Mouse (Mus musculus): ENCODE data around the gene Olfr584. TPM values are rescaled to one million over a fixed set of nuclear protein-coding genes. Genes with fewer than 3 reads are reported as not detected.

Gene Olfr584
- polyA plus RNA-seq (2012; rRNA removed): not detected in 2 replicates

DNA sequence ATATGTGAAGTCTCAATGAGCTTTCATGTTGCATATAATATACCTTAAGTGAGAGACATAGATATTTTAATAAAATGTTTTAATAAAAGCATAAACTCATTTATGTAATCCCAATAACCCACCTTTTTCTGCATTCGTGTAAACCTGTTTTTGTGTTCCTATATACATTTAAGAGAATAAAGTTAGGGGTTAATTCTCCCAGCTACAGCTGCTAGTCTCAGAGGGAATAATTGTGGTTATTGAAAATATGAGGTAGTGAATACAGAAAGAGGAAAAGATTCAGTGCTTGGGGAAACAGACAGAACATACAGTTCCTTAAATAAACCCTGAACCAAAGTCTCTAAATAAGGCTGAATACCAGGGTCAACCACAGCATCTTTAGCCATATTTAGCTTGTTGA lies at the start of gene Olfr584:
Gene Olfr584 (plus strand): TSS at position 301 of the 400 bp plus-strand sequence.
- TF ChIP-seq CTCF (IDR thresholded peaks at IDR 0.05; ENCODE audit: control insufficient read depth, insufficient read depth, insufficient replicate concordance, low read depth, low read length) (no peak), POLR2A (IDR thresholded peaks at IDR 0.05; ENCODE audit: control insufficient read depth, low read depth, low read length) (no peak)
- Histone ChIP-seq H3K4me1 (ENCODE audit: control insufficient read depth, insufficient read depth, low read length) (no peaks in the 10 kb centered on the region), H3K27ac (ENCODE audit: control insufficient read depth, insufficient read depth, low read depth, low read length) (no peak within 1 kb of the TSS), H3K27me3 (ENCODE audit: control insufficient read depth, insufficient read depth, low read length) (no peaks in the 10 kb centered on the region), H3K4me3 (ENCODE audit: control insufficient read depth, low read depth, low read length) (no peak within 1 kb of the TSS), H3K36me3 (ENCODE audit: control insufficient read depth, insufficient read depth, low read length) (no peaks in the 10 kb centered on the region)

DNA sequence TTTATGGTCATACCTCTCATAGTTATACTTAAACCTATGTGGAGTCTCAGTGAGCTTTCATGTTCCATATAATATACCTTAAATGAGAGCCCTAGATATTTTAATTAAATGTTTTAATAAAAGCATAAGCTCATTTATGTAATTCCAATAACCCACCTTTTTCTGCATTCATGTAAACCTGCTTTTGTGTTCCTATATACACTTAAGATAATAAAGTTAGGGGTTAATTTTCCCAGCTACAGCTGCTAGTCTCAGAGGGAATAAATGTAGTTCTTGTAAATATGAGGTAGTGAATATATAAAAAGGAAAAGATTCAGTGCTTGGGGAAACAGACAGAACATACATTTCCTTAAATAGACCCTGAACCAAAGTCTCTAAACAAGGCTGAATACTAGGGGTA lies 44.0 kb upstream of the Olfr584 start, which contains the start of gene Olfr582:
Gene Olfr582 (plus strand): TSS at position 301 of the 400 bp plus-strand sequence.
- TF ChIP-seq CTCF (IDR thresholded peaks at IDR 0.05; ENCODE audit: control insufficient read depth, insufficient read depth, insufficient replicate concordance, low read depth, low read length) (no peak), POLR2A (IDR thresholded peaks at IDR 0.05; ENCODE audit: control insufficient read depth, low read depth, low read length) (no peak)
- no peaks in the 10 kb centered on the region for H3K4me1 ChIP-seq (ENCODE audit: control insufficient read depth, insufficient read depth, low read length)
- no peak within 1 kb of the TSS for H3K27ac ChIP-seq (ENCODE audit: control insufficient read depth, insufficient read depth, low read depth, low read length)
- no peaks in the 10 kb centered on the region for H3K36me3 ChIP-seq (ENCODE audit: control insufficient read depth, insufficient read depth, low read length)
- H3K4me3 ChIP-seq (ENCODE audit: control insufficient read depth, low read depth, low read length): no peak within 1 kb of the TSS
- no peaks in the 10 kb centered on the region for H3K27me3 ChIP-seq (ENCODE audit: control insufficient read depth, insufficient read depth, low read length)

DNA sequence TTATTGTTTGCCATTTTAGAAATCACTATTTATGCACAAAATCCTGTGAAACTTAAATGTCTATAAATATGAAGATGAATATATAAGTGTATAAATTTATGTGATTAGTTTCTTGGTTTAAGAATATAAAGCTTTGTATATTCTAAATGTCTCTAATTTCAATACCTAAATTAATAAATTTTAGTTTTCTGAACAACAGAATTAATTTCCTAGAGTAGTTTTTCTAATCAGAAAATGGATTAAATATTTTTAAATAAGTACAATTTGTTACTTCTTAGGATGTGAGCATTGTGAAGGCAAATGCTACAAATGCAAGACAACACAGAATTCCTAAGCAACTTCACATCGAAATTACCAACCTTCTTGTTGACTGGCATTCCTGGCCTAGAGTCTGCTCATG lies 30.7 kb upstream of the Olfr584 start, which contains the start of gene Olfr583:
Gene Olfr583 (plus strand): TSS at position 301 of the 400 bp plus-strand sequence.
- Histone ChIP-seq H3K27ac (ENCODE audit: control insufficient read depth, insufficient read depth, low read depth, low read length) (no peak within 1 kb of the TSS), H3K4me1 (ENCODE audit: control insufficient read depth, insufficient read depth, low read length) (no peaks in the 10 kb centered on the region), H3K27me3 (ENCODE audit: control insufficient read depth, insufficient read depth, low read length) (no peaks in the 10 kb centered on the region), H3K4me3 (ENCODE audit: control insufficient read depth, low read depth, low read length) (no peak within 1 kb of the TSS), H3K36me3 (ENCODE audit: control insufficient read depth, insufficient read depth, low read length) (no peaks in the 10 kb centered on the region)
- TF ChIP-seq CTCF (IDR thresholded peaks at IDR 0.05; ENCODE audit: control insufficient read depth, insufficient read depth, insufficient replicate concordance, low read depth, low read length) (no peak), POLR2A (IDR thresholded peaks at IDR 0.05; ENCODE audit: control insufficient read depth, low read depth, low read length) (no peak)

DNA sequence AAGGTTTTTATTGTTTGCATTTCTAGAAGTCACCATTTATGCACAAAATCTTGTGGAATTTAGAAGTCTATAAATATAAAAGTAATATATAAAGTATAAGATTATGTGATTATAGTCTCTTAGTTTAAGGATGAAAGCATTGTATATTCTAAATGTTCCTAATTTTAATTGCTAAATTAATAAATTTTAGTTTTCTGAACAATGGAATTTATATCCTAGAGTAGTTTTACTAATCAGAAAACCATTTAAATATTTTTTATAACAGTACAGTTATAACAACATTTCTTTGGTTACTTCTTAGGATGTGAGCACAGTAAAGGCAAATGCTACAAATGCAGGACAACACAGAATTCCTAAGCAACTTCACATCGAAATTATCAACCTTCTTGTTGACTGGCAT lies 15.7 kb downstream of the Olfr584 start, which contains the start of gene Olfr585:
Gene Olfr585 (plus strand): TSS at position 301 of the 400 bp plus-strand sequence.
- no peak within 1 kb of the TSS for H3K27ac ChIP-seq (ENCODE audit: control insufficient read depth, insufficient read depth, low read depth, low read length)
- no peaks in the 10 kb centered on the region for H3K36me3 ChIP-seq (ENCODE audit: control insufficient read depth, insufficient read depth, low read length)
- H3K4me3 ChIP-seq (ENCODE audit: control insufficient read depth, low read depth, low read length): no peak within 1 kb of the TSS
- H3K4me1 ChIP-seq (ENCODE audit: control insufficient read depth, insufficient read depth, low read length): no peaks in the 10 kb centered on the region
- no peak for TF ChIP-seq POLR2A (IDR thresholded peaks at IDR 0.05; ENCODE audit: control insufficient read depth, low read depth, low read length)
- TF ChIP-seq CTCF (IDR thresholded peaks at IDR 0.05; ENCODE audit: control insufficient read depth, insufficient read depth, insufficient replicate concordance, low read depth, low read length): no peak
- H3K27me3 ChIP-seq (ENCODE audit: control insufficient read depth, insufficient read depth, low read length): no peaks in the 10 kb centered on the region

DNA sequence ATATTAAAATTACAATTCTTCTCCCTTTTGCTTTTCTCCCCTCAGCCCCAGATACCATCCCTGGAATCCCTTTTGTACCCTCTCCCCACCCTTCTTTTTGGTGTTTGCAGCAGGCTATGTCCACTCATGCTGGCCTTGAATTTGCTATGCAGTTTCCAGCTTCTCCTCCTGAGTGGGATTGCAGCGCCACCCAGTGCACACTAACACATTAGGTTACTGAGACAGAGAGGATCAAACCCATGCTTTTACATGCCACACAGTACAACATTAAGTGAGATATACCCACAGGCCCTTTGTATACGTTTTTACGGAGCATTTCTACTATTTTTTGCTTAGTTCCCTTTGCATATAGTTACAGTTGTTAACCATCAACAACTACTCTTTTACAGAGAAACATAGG lies 37.7 kb downstream of the Olfr584 start:
- TF ChIP-seq CTCF (IDR thresholded peaks at IDR 0.05; ENCODE audit: control insufficient read depth, insufficient read depth, insufficient replicate concordance, low read depth, low read length) (no peak), POLR2A (IDR thresholded peaks at IDR 0.05; ENCODE audit: control insufficient read depth, low read depth, low read length) (no peak)
- Histone ChIP-seq H3K4me1 (ENCODE audit: control insufficient read depth, insufficient read depth, low read length) (no peaks in the 10 kb centered on the region), H3K36me3 (ENCODE audit: control insufficient read depth, insufficient read depth, low read length) (no peaks in the 10 kb centered on the region), H3K27me3 (ENCODE audit: control insufficient read depth, insufficient read depth, low read length) (no peaks in the 10 kb centered on the region), H3K4me3 (ENCODE audit: control insufficient read depth, low read depth, low read length) (no peak overlapping the region), H3K27ac (ENCODE audit: control insufficient read depth, insufficient read depth, low read depth, low read length) (no peak overlapping the region)

DNA sequence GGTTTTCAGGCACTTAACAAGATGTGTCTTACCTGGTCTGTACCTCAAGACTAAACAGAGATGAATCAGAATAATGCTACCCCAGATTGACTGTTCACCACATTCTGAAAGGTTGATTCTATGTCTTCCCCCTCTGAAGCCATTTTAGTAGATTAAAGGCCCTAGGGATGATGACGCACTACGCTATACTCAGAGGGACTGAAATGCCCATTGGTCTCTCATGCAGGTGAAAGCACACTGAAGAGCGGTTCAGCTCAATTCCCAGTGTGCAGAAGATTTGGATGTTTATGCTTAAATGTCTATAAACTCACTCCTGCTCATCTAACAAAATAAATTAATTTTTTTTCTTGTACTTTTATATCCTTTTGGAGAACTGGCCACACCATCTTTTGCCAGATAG lies 43.9 kb downstream of the Olfr584 start, which contains the start of gene Olfr586:
Gene Olfr586 (minus strand): TSS at position 101 of the 400 bp plus-strand sequence.
- no peaks in the 10 kb centered on the region for H3K4me1 ChIP-seq (ENCODE audit: control insufficient read depth, insufficient read depth, low read length)
- no peak within 1 kb of the TSS for H3K27ac ChIP-seq (ENCODE audit: control insufficient read depth, insufficient read depth, low read depth, low read length)
- H3K27me3 ChIP-seq (ENCODE audit: control insufficient read depth, insufficient read depth, low read length): no peaks in the 10 kb centered on the region
- no peak within 1 kb of the TSS for H3K4me3 ChIP-seq (ENCODE audit: control insufficient read depth, low read depth, low read length)
- no peak for TF ChIP-seq POLR2A (IDR thresholded peaks at IDR 0.05; ENCODE audit: control insufficient read depth, low read depth, low read length)
- no peak for TF ChIP-seq CTCF (IDR thresholded peaks at IDR 0.05; ENCODE audit: control insufficient read depth, insufficient read depth, insufficient replicate concordance, low read depth, low read length)
- H3K36me3 ChIP-seq (ENCODE audit: control insufficient read depth, insufficient read depth, low read length): no peaks in the 10 kb centered on the region

Other genes with a start within 250 kb of the Olfr584 start
- not detected in 2 replicates for gene Olfr566, start 223.1 kb upstream of the Olfr584 start, polyA plus RNA-seq (2012; rRNA removed)
- gene Olfr568, start 204.8 kb upstream of the Olfr584 start, polyA plus RNA-seq (2012; rRNA removed): 0.26 and 0.59 TPM in 2 replicates
- gene Olfr569, start 191.0 kb upstream of the Olfr584 start, polyA plus RNA-seq (2012; rRNA removed): not detected in 2 replicates
- gene Olfr570, start 187.3 kb upstream of the Olfr584 start, polyA plus RNA-seq (2012; rRNA removed): 0.23 TPM in 1 of 2 replicates, not detected in the other
- not detected in 2 replicates for gene Olfr571, start 164.3 kb upstream of the Olfr584 start, polyA plus RNA-seq (2012; rRNA removed)
- gene Olfr572, start 157.5 kb upstream of the Olfr584 start, polyA plus RNA-seq (2012; rRNA removed): not detected in 2 replicates
- gene Olfr573-ps1, start 139.3 kb upstream of the Olfr584 start, polyA plus RNA-seq (2012; rRNA removed): not detected in 2 replicates
- gene Olfr574, start 133.4 kb upstream of the Olfr584 start, polyA plus RNA-seq (2012; rRNA removed): not detected in 2 replicates
- not detected in 2 replicates for gene Olfr575, start 123.1 kb upstream of the Olfr584 start, polyA plus RNA-seq (2012; rRNA removed)
- not detected in 2 replicates for gene Olfr576, start 119.2 kb upstream of the Olfr584 start, polyA plus RNA-seq (2012; rRNA removed)
- gene Olfr577, start 105.9 kb upstream of the Olfr584 start, polyA plus RNA-seq (2012; rRNA removed): not detected in 2 replicates
- gene Olfr578, start 92.6 kb upstream of the Olfr584 start, polyA plus RNA-seq (2012; rRNA removed): not detected in 2 replicates
- not detected in 2 replicates for gene Olfr582, start 43.9 kb upstream of the Olfr584 start, polyA plus RNA-seq (2012; rRNA removed)
- not detected in 2 replicates for gene Olfr583, start 30.6 kb upstream of the Olfr584 start, polyA plus RNA-seq (2012; rRNA removed)
- not detected in 2 replicates for gene Olfr585, start 15.8 kb downstream of the Olfr584 start, polyA plus RNA-seq (2012; rRNA removed)
- gene Olfr586, start 43.8 kb downstream of the Olfr584 start, polyA plus RNA-seq (2012; rRNA removed): not detected in 2 replicates
- not detected in 2 replicates for gene Olfr588-ps1, start 59.0 kb downstream of the Olfr584 start, polyA plus RNA-seq (2012; rRNA removed)
- not detected in 2 replicates for gene Olfr589, start 74.5 kb downstream of the Olfr584 start, polyA plus RNA-seq (2012; rRNA removed)
- not detected in 2 replicates for gene Olfr591, start 96.5 kb downstream of the Olfr584 start, polyA plus RNA-seq (2012; rRNA removed)
- not detected in 2 replicates for gene Olfr592, start 102.9 kb downstream of the Olfr584 start, polyA plus RNA-seq (2012; rRNA removed)
- not detected in 2 replicates for gene Olfr593, start 130.0 kb downstream of the Olfr584 start, polyA plus RNA-seq (2012; rRNA removed)
- not detected in 2 replicates for gene Olfr594, start 135.1 kb downstream of the Olfr584 start, polyA plus RNA-seq (2012; rRNA removed)
- not detected in 2 replicates for gene Usp17ld, start 170.6 kb downstream of the Olfr584 start, polyA plus RNA-seq (2012; rRNA removed)
- gene Olfr596, start 223.8 kb downstream of the Olfr584 start, polyA plus RNA-seq (2012; rRNA removed): not detected in 2 replicates
- gene Olfr597, start 234.4 kb downstream of the Olfr584 start, polyA plus RNA-seq (2012; rRNA removed): not detected in 2 replicates
- gene Olfr598, start 241.7 kb downstream of the Olfr584 start, polyA plus RNA-seq (2012; rRNA removed): not detected in 2 replicates

Data from testis, adult 2 months (tissue).